Mouse (Mus musculus): Measurements from ENCODE around the gene Rptor. TPM values are rescaled to one million over a fixed set of nuclear protein-coding genes. Genes with fewer than 3 reads are reported as not detected.

The Rptor gene
- polyA plus RNA-seq, 1 experiment from 2014 or later, result 11.6 TPM

GRCm38 (mm10) chr11:119919432-119919831 lies 316.7 kb downstream of the Rptor start:
- Histone ChIP-seq H3K9ac (ENCODE audit: low read depth, low read length) (no peak overlapping the region), H3K36me3 (ENCODE audit: control insufficient read depth, insufficient read depth, low read length) (peaks cover 45% of the 10 kb centered on the region), H3K27ac (replicated peaks; ENCODE audit: low read depth, low read length) (no peak overlapping the region), H3K27me3 (replicated peaks; ENCODE audit: control insufficient read depth, insufficient read depth, low read length) (no peaks in the 10 kb centered on the region), H3K4me1 (ENCODE audit: control insufficient read depth, insufficient read depth, low read length) (peaks cover 7% of the 10 kb centered on the region; the same call in 1 of the 2 replicates), H3K4me2 (ENCODE audit: low read depth, low read length) (no peak overlapping the region), H3K4me3 (ENCODE audit: low read depth, low read length) (no peak overlapping the region), H3K9me3 (ENCODE audit: control insufficient read depth, low read length) (no peaks in the 10 kb centered on the region)
- DNase-seq (ENCODE audit: low spot score), result no peak
- no peak for ATAC-seq (ENCODE audit: low read depth)
- 89% methylated on average over 4 of the region's 4 CpGs for WGBS

DNA sequence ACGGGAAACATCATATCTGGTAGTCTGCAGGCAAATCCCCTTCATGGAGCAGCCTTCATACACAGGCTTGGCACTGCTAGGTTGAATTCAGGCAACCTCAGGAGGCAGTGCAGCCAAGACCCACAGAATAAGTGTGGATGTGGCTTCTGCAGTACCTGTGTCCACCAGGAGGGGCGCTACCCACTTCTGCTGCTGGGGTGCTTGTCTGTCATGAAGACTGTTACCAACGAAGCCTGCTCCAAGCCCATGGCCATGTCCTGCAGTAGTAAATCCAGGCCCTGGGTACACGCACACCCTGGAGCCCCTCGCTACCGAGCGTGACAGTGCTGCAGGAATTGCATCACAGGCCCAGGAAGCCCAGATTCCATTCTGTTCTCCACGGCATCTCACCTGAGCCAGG lies 317.2 kb downstream of the Rptor start:
- 75% methylated on average over 7 of the region's 8 CpGs for WGBS
- H3K4me3 ChIP-seq (ENCODE audit: low read depth, low read length), result no peak overlapping the region
- no peak for DNase-seq (ENCODE audit: low spot score)
- ATAC-seq (ENCODE audit: low read depth), result no peak
- H3K27me3 ChIP-seq (replicated peaks; ENCODE audit: control insufficient read depth, insufficient read depth, low read length), result no peaks in the 10 kb centered on the region
- no peak overlapping the region for H3K4me2 ChIP-seq (ENCODE audit: low read depth, low read length)
- no peaks in the 10 kb centered on the region for H3K9me3 ChIP-seq (ENCODE audit: control insufficient read depth, low read length)
- H3K4me1 ChIP-seq (ENCODE audit: control insufficient read depth, insufficient read depth, low read length), result 0 out of 2 replicates have a peak, but pooled peaks cover 7% of the 10 kb centered on the region
- H3K9ac ChIP-seq (ENCODE audit: low read depth, low read length), result no peak overlapping the region
- peaks cover 45% of the 10 kb centered on the region for H3K36me3 ChIP-seq (ENCODE audit: control insufficient read depth, insufficient read depth, low read length)
- no peak overlapping the region for H3K27ac ChIP-seq (replicated peaks; ENCODE audit: low read depth, low read length)

DNA sequence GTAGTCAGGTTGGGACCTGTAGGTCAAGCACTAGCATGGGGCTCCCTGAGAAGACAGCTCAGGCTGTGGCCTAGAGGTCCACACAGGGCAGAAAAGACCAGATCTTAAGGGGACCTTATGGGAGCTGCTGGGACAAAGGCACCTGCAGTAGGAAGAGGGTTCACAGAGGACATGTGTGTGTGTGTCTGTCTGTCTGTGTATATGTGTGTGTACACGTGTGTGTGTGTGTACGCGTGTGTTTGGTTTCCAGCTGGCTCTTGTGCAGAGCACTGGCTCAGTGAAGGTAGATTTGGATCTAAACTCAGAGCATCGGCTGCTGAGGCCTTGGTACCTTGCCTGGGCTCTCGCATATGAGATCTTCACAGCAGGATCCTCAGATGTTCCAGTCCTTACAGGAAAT lies 318.0 kb downstream of the Rptor start:
- DNase-seq (ENCODE audit: low spot score) (no peak), ATAC-seq (ENCODE audit: low read depth) (0 out of 2 replicates have a peak, but pooled peaks have one; percentile 5)
- no peaks in the 10 kb centered on the region for H3K9me3 ChIP-seq (ENCODE audit: control insufficient read depth, low read length)
- 0 out of 2 replicates have a peak, but pooled peaks cover under 1% of the 10 kb centered on the region for H3K4me1 ChIP-seq (ENCODE audit: control insufficient read depth, insufficient read depth, low read length)
- H3K9ac ChIP-seq (ENCODE audit: low read depth, low read length), result no peak overlapping the region
- no peak overlapping the region for H3K27ac ChIP-seq (replicated peaks; ENCODE audit: low read depth, low read length)
- H3K4me2 ChIP-seq (ENCODE audit: low read depth, low read length), result no peak overlapping the region
- peaks cover 43% of the 10 kb centered on the region for H3K36me3 ChIP-seq (ENCODE audit: control insufficient read depth, insufficient read depth, low read length)
- no peaks in the 10 kb centered on the region for H3K27me3 ChIP-seq (replicated peaks; ENCODE audit: control insufficient read depth, insufficient read depth, low read length)
- H3K4me3 ChIP-seq (ENCODE audit: low read depth, low read length), result no peak overlapping the region
- 87% methylated on average over 5 of the region's 5 CpGs for WGBS

- Histone ChIP-seq H3K36me3 (ENCODE audit: control insufficient read depth, insufficient read depth, low read length) (0 out of 2 replicates have a peak, but pooled peaks cover 2% of the 10 kb centered on the region), H3K4me2 (ENCODE audit: low read depth, low read length) (no peak overlapping the region), H3K9me3 (ENCODE audit: control insufficient read depth, low read length) (no peaks in the 10 kb centered on the region), H3K4me1 (ENCODE audit: control insufficient read depth, insufficient read depth, low read length) (no peaks in the 10 kb centered on the region), H3K4me3 (ENCODE audit: low read depth, low read length) (no peak overlapping the region), H3K27me3 (replicated peaks; ENCODE audit: control insufficient read depth, insufficient read depth, low read length) (no peaks in the 10 kb centered on the region), H3K9ac (ENCODE audit: low read depth, low read length) (no peak overlapping the region), H3K27ac (replicated peaks; ENCODE audit: low read depth, low read length) (no peak overlapping the region)
- 75% methylated on average over 5 of the region's 5 CpGs for WGBS
- peak; percentile 54 for DNase-seq (ENCODE audit: low spot score)
- no peak for ATAC-seq (ENCODE audit: low read depth)
Observed at GRCm38 (mm10) chr11:119925176-119925575, 322.5 kb downstream of the Rptor start.

DNA sequence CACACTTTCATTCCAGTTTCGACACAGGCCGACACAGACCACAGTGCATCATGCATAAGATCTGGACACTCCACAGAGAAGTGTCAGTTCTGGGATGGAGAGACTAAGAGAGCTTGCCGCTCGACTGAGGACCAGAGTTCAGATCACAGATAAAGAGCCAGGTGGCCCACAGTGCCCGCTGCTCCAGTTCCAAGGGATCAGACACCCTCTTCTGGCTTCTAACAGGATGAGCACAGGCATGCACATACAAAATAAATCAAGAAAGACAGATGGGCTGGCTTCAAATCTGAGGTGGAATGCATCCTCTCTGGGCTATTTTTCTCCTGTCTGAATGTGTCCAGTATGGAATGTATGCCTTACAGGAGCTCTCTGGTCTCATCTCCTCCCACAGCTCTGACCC lies 324.1 kb downstream of the Rptor start:
- ATAC-seq (ENCODE audit: low read depth) (no peak), DNase-seq (ENCODE audit: low spot score) (no peak)
- no peak overlapping the region for H3K9ac ChIP-seq (ENCODE audit: low read depth, low read length)
- no peaks in the 10 kb centered on the region for H3K4me1 ChIP-seq (ENCODE audit: control insufficient read depth, insufficient read depth, low read length)
- H3K36me3 ChIP-seq (ENCODE audit: control insufficient read depth, insufficient read depth, low read length), result no peaks in the 10 kb centered on the region
- no peak overlapping the region for H3K4me3 ChIP-seq (ENCODE audit: low read depth, low read length)
- no peak overlapping the region for H3K27ac ChIP-seq (replicated peaks; ENCODE audit: low read depth, low read length)
- H3K9me3 ChIP-seq (ENCODE audit: control insufficient read depth, low read length), result 0 out of 2 replicates have a peak, but pooled peaks cover 5% of the 10 kb centered on the region
- H3K4me2 ChIP-seq (ENCODE audit: low read depth, low read length), result no peak overlapping the region
- WGBS, result 71% methylated on average over 5 of the region's 5 CpGs
- no peaks in the 10 kb centered on the region for H3K27me3 ChIP-seq (replicated peaks; ENCODE audit: control insufficient read depth, insufficient read depth, low read length)

GRCm38 (mm10) chr11:119928023-119928681 lies 325.4 kb downstream of the Rptor start:
- ATAC-seq (ENCODE audit: low read depth) (no peak), DNase-seq (ENCODE audit: low spot score) (no peak)
- H3K27ac ChIP-seq (replicated peaks; ENCODE audit: low read depth, low read length), result no peak overlapping the region
- 0 out of 2 replicates have a peak, but pooled peaks cover 8% of the 10 kb centered on the region for H3K4me1 ChIP-seq (ENCODE audit: control insufficient read depth, insufficient read depth, low read length)
- no peaks in the 10 kb centered on the region for H3K27me3 ChIP-seq (replicated peaks; ENCODE audit: control insufficient read depth, insufficient read depth, low read length)
- WGBS, result 65% methylated on average over 16 of the region's 16 CpGs
- peak overlapping the region; percentile 31; the same call in 1 of the 2 replicates for H3K4me2 ChIP-seq (ENCODE audit: low read depth, low read length)
- no peak overlapping the region for H3K4me3 ChIP-seq (ENCODE audit: low read depth, low read length)
- H3K9ac ChIP-seq (ENCODE audit: low read depth, low read length), result no peak overlapping the region
- H3K9me3 ChIP-seq (ENCODE audit: control insufficient read depth, low read length), result 0 out of 2 replicates have a peak, but pooled peaks cover 5% of the 10 kb centered on the region
- H3K36me3 ChIP-seq (ENCODE audit: control insufficient read depth, insufficient read depth, low read length), result no peaks in the 10 kb centered on the region

DNA sequence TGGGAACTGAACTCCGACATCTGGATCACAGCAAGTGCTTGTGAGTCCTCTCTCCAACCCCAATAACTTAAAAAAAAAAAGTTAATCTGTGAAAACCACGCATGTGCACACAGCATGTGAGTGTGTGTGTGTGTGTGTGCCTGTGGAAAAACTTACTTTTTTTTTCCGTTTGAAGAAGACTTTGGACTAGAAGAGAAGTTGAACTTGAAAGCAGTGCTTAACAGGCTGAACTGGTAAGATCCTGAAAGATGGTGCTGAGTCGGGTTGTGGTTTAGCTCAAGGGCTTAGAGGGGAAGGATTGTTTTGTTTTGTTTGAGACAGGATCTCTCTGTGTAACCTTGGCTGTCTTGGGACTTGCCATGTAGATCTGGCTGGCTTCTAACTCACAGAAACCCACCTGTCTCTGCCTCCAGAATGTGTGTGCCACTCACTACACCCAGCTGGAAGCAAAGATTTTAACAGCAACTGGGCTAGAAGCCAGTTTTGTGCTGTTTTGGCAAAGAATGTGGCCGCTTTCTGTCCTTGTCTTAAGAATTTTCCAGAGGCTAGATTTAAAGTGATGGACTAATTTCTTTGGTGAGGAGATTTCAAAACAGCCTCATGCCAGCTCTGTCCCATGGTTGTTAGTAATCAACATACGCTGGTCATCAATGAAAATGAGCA lies 327.0 kb downstream of the Rptor start:
- no peak overlapping the region for H3K4me2 ChIP-seq (ENCODE audit: low read depth, low read length)
- no peak for ATAC-seq (ENCODE audit: low read depth)
- no peak overlapping the region for H3K4me3 ChIP-seq (ENCODE audit: low read depth, low read length)
- no peak for DNase-seq (ENCODE audit: low spot score)
- no peak overlapping the region for H3K9ac ChIP-seq (ENCODE audit: low read depth, low read length)
- H3K4me1 ChIP-seq (ENCODE audit: control insufficient read depth, insufficient read depth, low read length), result 0 out of 2 replicates have a peak, but pooled peaks cover 11% of the 10 kb centered on the region
- no peaks in the 10 kb centered on the region for H3K36me3 ChIP-seq (ENCODE audit: control insufficient read depth, insufficient read depth, low read length)
- H3K27me3 ChIP-seq (replicated peaks; ENCODE audit: control insufficient read depth, insufficient read depth, low read length), result no peaks in the 10 kb centered on the region
- H3K9me3 ChIP-seq (ENCODE audit: control insufficient read depth, low read length), result 0 out of 2 replicates have a peak, but pooled peaks cover 5% of the 10 kb centered on the region
- no peak overlapping the region; the same call in 1 of the 2 replicates for H3K27ac ChIP-seq (replicated peaks; ENCODE audit: low read depth, low read length)
- 80% methylated on average over 6 of the region's 6 CpGs for WGBS

- Histone ChIP-seq H3K27ac (replicated peaks; ENCODE audit: low read depth, low read length) (no peak overlapping the region), H3K4me2 (ENCODE audit: low read depth, low read length) (no peak overlapping the region)
- 62% methylated on average over 10 of the region's 10 CpGs for WGBS
Observed at GRCm38 (mm10) chr11:119931809-119932208, 329.1 kb downstream of the Rptor start.

More at GRCm38 (mm10) chr11:119931809-119932208, 329.1 kb downstream of the Rptor start:
- no peak overlapping the region for H3K9ac ChIP-seq (ENCODE audit: low read depth, low read length)
- H3K27me3 ChIP-seq (replicated peaks; ENCODE audit: control insufficient read depth, insufficient read depth, low read length), result no peaks in the 10 kb centered on the region
- 0 out of 2 replicates have a peak, but pooled peaks cover 5% of the 10 kb centered on the region for H3K9me3 ChIP-seq (ENCODE audit: control insufficient read depth, low read length)
- peaks cover 21% of the 10 kb centered on the region for H3K4me1 ChIP-seq (ENCODE audit: control insufficient read depth, insufficient read depth, low read length)
- no peaks in the 10 kb centered on the region for H3K36me3 ChIP-seq (ENCODE audit: control insufficient read depth, insufficient read depth, low read length)
- DNase-seq (ENCODE audit: low spot score) (no peak), ATAC-seq (ENCODE audit: low read depth) (no peak)
- H3K4me3 ChIP-seq (ENCODE audit: low read depth, low read length), result no peak overlapping the region
